Mouse (Mus musculus) CH12.LX (cell line): ENCODE data around the gene Arhgef7. TPM values are rescaled to one million over a fixed set of nuclear protein-coding genes. Genes with fewer than 3 reads are reported as not detected.

ENCODE experiments used
- DNase-seq: peaks from one replicate; pipeline ENCODE4 v3.0.0-alpha.2; 2013; ENCODE audit errors: extremely low read depth
- H3K27ac ChIP-seq: 2 replicates; pipeline ENCODE4 v1.5.1; 2012; ENCODE audit warnings: low read depth, mild to moderate bottlenecking, control low read depth, moderate library complexity; ENCODE audit not compliant: insufficient read depth
- H3K27me3 ChIP-seq: replicated peaks from 2 replicates; pipeline ENCODE3; 2012; ENCODE audit warnings: inconsistent platforms
- H3K36me3 ChIP-seq, 2 experiments: replicated peaks in 1 of 2; 2 replicates each; pipeline versions ENCODE3 to v1.6.1; 2012; ENCODE audit warnings: inconsistent platforms in 1 of 2, low read length in 1 of 2, mild to moderate bottlenecking in 1 of 2, mixed read lengths in 1 of 2, moderate library complexity in 1 of 2; ENCODE audit not compliant: control insufficient read depth in 1 of 2, insufficient read depth in 1 of 2
- H3K4me1 ChIP-seq, 2 experiments: 2 replicates each; pipeline ENCODE4 v1.6.1; 2012; ENCODE audit warnings: inconsistent platforms in 1 of 2, moderate library complexity in 1 of 2; ENCODE audit not compliant: insufficient read depth in 2 of 2, control insufficient read depth in 1 of 2
- H3K4me2 ChIP-seq: 2 replicates; pipeline ENCODE4 v1.6.1; 2012; ENCODE audit warnings: low read depth, mild to moderate bottlenecking, control low read depth; ENCODE audit not compliant: poor library complexity, insufficient read depth, severe bottlenecking
- H3K4me3 ChIP-seq, 3 experiments: fragments of 150-350 bp in 1 of 3; sonication (generic) in 1 of 3; replicated peaks in 1 of 3; 2 replicates each; pipeline versions ENCODE3 to v1.5.1; 2011 to 2012; ENCODE audit warnings: low read depth in 2 of 3, low read length in 2 of 3, mild to moderate bottlenecking in 2 of 3, moderate library complexity in 2 of 3, control low read depth in 1 of 3, improper control_type of control experiment in 1 of 3, inconsistent platforms in 1 of 3, mixed read lengths in 1 of 3; ENCODE audit not compliant: poor library complexity in 1 of 3
- H3K79me2 ChIP-seq: replicated peaks from 2 replicates; pipeline ENCODE4 v1.6.1; 2012; ENCODE audit warnings: mild to moderate bottlenecking, moderate library complexity; ENCODE audit not compliant: control insufficient read depth, poor library complexity, insufficient read depth, severe bottlenecking; ENCODE audit errors: extremely low read depth
- H3K9ac ChIP-seq: 2 replicates; pipeline ENCODE4 v1.6.1; 2012; ENCODE audit warnings: low read depth, mild to moderate bottlenecking, control low read depth, moderate library complexity; ENCODE audit not compliant: insufficient read depth
- H3K9me3 ChIP-seq: replicated peaks from 2 replicates; pipeline ENCODE3; 2012; ENCODE audit warnings: low read length, inconsistent platforms, mixed read lengths
- BHLHE40 ChIP-seq: IDR thresholded peaks from 2 replicates; pipeline ENCODE4 v1.6.1; 2011; ENCODE audit warnings: mild to moderate bottlenecking, low read depth, low read length, improper control_type of control experiment
- CTCF ChIP-seq, 2 experiments: IDR thresholded peaks in 1 of 2; conservative IDR thresholded peaks in 1 of 2; 2 replicates each; pipeline ENCODE4 v1.5.1; 2011 to 2012; ENCODE audit warnings: low read depth in 2 of 2, low read length in 2 of 2, improper control_type of control experiment in 1 of 2, inconsistent platforms in 1 of 2, mild to moderate bottlenecking in 1 of 2, moderate library complexity in 1 of 2
- ETS1 ChIP-seq: conservative IDR thresholded peaks from 2 replicates; pipeline ENCODE4 v1.6.1; 2012; ENCODE audit warnings: low read depth, mild to moderate bottlenecking, inconsistent platforms, low read length, improper control_type of control experiment, moderate library complexity
- JUN ChIP-seq: IDR thresholded peaks from 2 replicates; pipeline ENCODE4 v1.6.1; 2011; ENCODE audit warnings: low read depth, mild to moderate bottlenecking, low read length, improper control_type of control experiment, moderate library complexity; ENCODE audit not compliant: insufficient read depth
- KAT2A ChIP-seq: IDR thresholded peaks from 2 replicates; pipeline ENCODE4 v1.6.1; 2012; ENCODE audit warnings: low read length, improper control_type of control experiment, inconsistent platforms; ENCODE audit not compliant: insufficient replicate concordance
- MAFK ChIP-seq: IDR thresholded peaks from 2 replicates; pipeline ENCODE4 v1.6.1; 2011; ENCODE audit warnings: low read length, improper control_type of control experiment; ENCODE audit not compliant: insufficient replicate concordance
- MAX ChIP-seq: IDR thresholded peaks from 2 replicates; pipeline ENCODE4 v1.6.1; 2011; ENCODE audit warnings: low read length, improper control_type of control experiment
- MAZ ChIP-seq: IDR thresholded peaks from 2 replicates; pipeline ENCODE4 v1.6.1; 2012; ENCODE audit warnings: low read depth, mild to moderate bottlenecking, inconsistent platforms, low read length, improper control_type of control experiment, moderate library complexity
- MEF2A ChIP-seq: IDR thresholded peaks from 2 replicates; pipeline ENCODE4 v1.6.1; 2014; ENCODE audit warnings: low read depth, mild to moderate bottlenecking, inconsistent platforms, low read length, improper control_type of control experiment, borderline replicate concordance
- MYC ChIP-seq: IDR thresholded peaks from 2 replicates; pipeline ENCODE4 v1.6.1; 2011; ENCODE audit warnings: low read depth, mild to moderate bottlenecking, improper control_type of control experiment, low read length
- NELFE ChIP-seq: IDR thresholded peaks from 2 replicates; pipeline ENCODE4 v1.6.1; 2011; ENCODE audit warnings: low read depth, low read length, improper control_type of control experiment
- PAX5 ChIP-seq: IDR thresholded peaks from 2 replicates; pipeline ENCODE4 v1.6.1; 2012; ENCODE audit warnings: low read length, inconsistent platforms, mixed read lengths
- RAD21 ChIP-seq: IDR thresholded peaks from 2 replicates; pipeline ENCODE4 v1.6.1; 2011; ENCODE audit warnings: low read depth, mild to moderate bottlenecking, low read length, improper control_type of control experiment, moderate library complexity
- SMC3 ChIP-seq: IDR thresholded peaks from 2 replicates; pipeline ENCODE4 v1.6.1; 2011; ENCODE audit warnings: low read depth, low read length, improper control_type of control experiment
- USF1 ChIP-seq: IDR thresholded peaks from 2 replicates; pipeline ENCODE4 v1.6.1; 2014; ENCODE audit warnings: low read depth, mild to moderate bottlenecking, inconsistent platforms, low read length, improper control_type of control experiment
- ZC3H11A ChIP-seq: IDR thresholded peaks from 2 replicates; pipeline ENCODE4 v1.6.1; 2012; ENCODE audit warnings: low read depth, mild to moderate bottlenecking, inconsistent platforms, low read length, improper control_type of control experiment
- ZNF384 ChIP-seq: IDR thresholded peaks from 2 replicates; pipeline ENCODE4 v1.6.1; 2012; ENCODE audit warnings: low read depth, low read length, improper control_type of control experiment, inconsistent platforms
- dilution Hi-C: fragments of 300-500 bp; cut with MboI; formaldehyde crosslinking; loops from 2 replicates; pipeline ENCODE4 v1.14.3; 2020; ENCODE audit warnings: low sequenced_read_pairs; ENCODE audit not compliant: extremely low pct_unique_long_range_greater_than_20kb, extremely low pct_ligation_motif_present
- in situ Hi-C: fragments of 300-500 bp; cut with MboI; formaldehyde crosslinking; loops from 3 replicates; pipeline ENCODE4 v1.14.3; 2019; ENCODE audit warnings: low sequenced_read_pairs, low pct_ligation_motif_present, low pct_unique_long_range_greater_than_20kb, mixed read lengths
- polyA plus RNA-seq: library from polyadenylated mRNA; unstranded; fragments of >175 nt; gene quantifications from 2 replicates; pipeline ENCODE4 v1.2.1, GENCODE M21; 2012; ENCODE audit warnings: low read depth; ENCODE audit not compliant: insufficient read length
- total RNA-seq, 2 experiments: library from RNA; depleted of rRNA; stranded (reverse); fragments of 300-350 nt in 1 of 2; fragments of >200 nt in 1 of 2; gene quantifications; 2 replicates each; pipeline ENCODE4 v1.2.3; 2012 to 2014

Arhgef7 gene
- total and polyA plus RNA-seq, 3 experiments: 8.5 to 28.7 (median 17.0) TPM

DNA sequence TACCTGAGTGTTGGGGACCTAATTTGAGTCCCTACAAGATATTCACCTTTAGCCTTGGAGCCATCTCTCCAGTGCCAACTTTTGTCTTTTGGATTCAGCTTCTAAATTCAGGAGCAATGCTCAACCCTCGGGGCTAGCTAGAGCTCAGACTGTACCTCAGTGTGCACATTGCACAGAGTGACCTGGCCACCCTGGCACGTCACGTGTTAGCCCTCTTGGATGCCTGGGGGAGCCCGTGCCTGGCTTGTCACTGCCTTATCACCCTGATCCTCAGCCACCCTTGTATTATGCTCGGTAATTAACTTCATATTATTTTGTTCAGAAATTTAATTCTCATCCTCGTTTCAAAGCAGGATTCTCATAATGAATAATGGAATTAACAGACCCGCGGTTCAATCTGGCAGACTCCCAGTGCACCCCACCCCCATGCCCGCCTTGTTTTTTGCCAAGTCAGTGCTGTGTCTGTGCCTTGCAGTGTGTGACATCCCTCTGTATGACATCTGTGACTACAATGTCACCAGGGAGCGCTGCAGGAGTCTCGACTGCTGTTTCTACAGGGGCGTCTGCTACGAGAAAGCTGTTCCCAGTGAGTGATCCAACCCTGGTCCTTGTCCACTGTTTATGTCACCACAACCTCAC lies 116.3 kb downstream of the Arhgef7 start:
- in situ Hi-C loops (no loop called here), dilution Hi-C loops (no loop called here)
- Histone ChIP-seq H3K79me2 (no peaks in the 10 kb centered on the region), H3K27me3 (peaks cover 26% of the 10 kb centered on the region), H3K9me3 (no peaks in the 10 kb centered on the region), H3K4me2 (no peak overlapping the region), H3K4me3 (no peak overlapping the region), H3K4me1 (peaks cover 4 to 20% of the 10 kb centered on the region in 2 experiments; a peak in 2 of 4 replicates), H3K9ac (no peak overlapping the region), H3K27ac (no peak overlapping the region), H3K36me3 (no peaks in the 10 kb centered on the region)
- no peak for TF ChIP-seq MAX
- no peak for TF ChIP-seq ZNF384
- no peak for TF ChIP-seq RAD21
- no peak for TF ChIP-seq ETS1
- no peak for TF ChIP-seq SMC3
- no peak for TF ChIP-seq NELFE
- no peak for TF ChIP-seq JUN
- no peak for TF ChIP-seq CTCF (conservative IDR thresholded peaks at IDR 0.05 in 1 of 2, IDR thresholded peaks at IDR 0.05 in 1 of 2; ENCODE audit: low read depth in 2 of 2, low read length in 2 of 2)
- TF ChIP-seq MAZ: no peak
- TF ChIP-seq MYC: no peak
- TF ChIP-seq ZC3H11A: no peak
- TF ChIP-seq MEF2A: no peak
- TF ChIP-seq BHLHE40: no peak
- TF ChIP-seq MAFK: no peak
- TF ChIP-seq USF1: no peak
- DNase-seq: no peak

DNA sequence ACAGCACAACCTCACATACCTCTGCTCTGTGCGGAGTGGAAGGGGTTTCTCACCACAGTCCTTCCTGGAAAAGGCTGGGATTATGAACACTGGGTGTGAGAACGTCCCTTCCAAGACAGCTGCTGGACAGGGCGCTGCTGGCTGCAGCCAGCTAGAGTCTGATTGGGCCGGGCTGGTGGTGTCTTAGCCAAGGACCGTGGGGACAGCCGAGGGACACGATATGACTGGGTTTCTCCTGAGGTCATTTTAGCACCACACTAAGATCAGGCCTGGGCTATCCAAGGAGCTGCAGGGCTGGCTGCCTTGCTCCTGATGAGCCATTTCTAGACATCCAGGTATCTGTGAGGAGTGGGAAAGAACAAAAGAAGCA lies 116.8 kb downstream of the Arhgef7 start:
- Histone ChIP-seq H3K4me3 (no peak overlapping the region), H3K9ac (no peak overlapping the region), H3K27ac (no peak overlapping the region), H3K79me2 (no peaks in the 10 kb centered on the region), H3K4me2 (no peak overlapping the region), H3K36me3 (no peaks in the 10 kb centered on the region), H3K9me3 (no peaks in the 10 kb centered on the region), H3K27me3 (peaks cover 26% of the 10 kb centered on the region), H3K4me1 (peaks cover 4 to 20% of the 10 kb centered on the region in 2 experiments; a peak in 2 of 4 replicates)
- no peak for DNase-seq
- no peak for TF ChIP-seq KAT2A
- no peak for TF ChIP-seq PAX5
- no peak for TF ChIP-seq ETS1
- TF ChIP-seq SMC3: no peak
- dilution Hi-C loops (no loop called here), in situ Hi-C loops (no loop called here)
